Comparison of ENCODE assay signal across 27 mouse cellular contexts in the genomic region with DNA sequence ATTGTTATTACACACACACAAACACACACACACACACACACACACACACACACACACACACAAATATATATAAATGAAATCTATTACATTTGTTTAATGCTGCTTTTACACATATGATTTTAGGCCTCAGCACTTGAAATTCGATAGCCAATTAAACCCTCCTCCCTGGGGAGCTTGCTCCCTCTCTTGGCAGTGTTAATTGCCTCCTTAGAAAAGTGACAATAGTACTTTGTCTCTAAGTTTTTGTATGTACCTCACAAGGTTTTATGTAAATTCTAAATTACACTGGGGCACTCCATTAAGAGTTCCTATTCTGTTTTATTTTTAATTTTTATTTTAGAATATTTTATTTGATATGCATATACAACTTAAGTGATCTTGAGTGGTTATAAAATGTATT.
"Had no signal": no experiment of that assay in that cellular context is flagged by ENCODE, and none has a peak within 500 bp of the region (broad histone marks: within the 10 kb centered on the region; RNA-seq: fewer than 3 reads in every experiment).

No protein-coding gene starts in this region.

- H3K4me2 ChIP-seq: heart, embryonic 11.5 days; heart, embryonic 13.5 days; heart, embryonic 15.5 days; hindbrain, embryonic 13.5 days; hindbrain, embryonic 15.5 days; kidney, embryonic 15.5 days; limb, embryonic 13.5 days; limb, embryonic 15.5 days; liver, embryonic 13.5 days; liver, embryonic 15.5 days had no signal

- H3K9me3 ChIP-seq: heart, embryonic 13.5 days; heart, embryonic 15.5 days; hindbrain, embryonic 13.5 days; hindbrain, embryonic 15.5 days; kidney, embryonic 15.5 days; limb, embryonic 13.5 days; limb, embryonic 15.5 days; liver, embryonic 13.5 days; liver, embryonic 15.5 days had no signal

- H3K4me1 ChIP-seq: heart, embryonic 13.5 days; heart, embryonic 15.5 days; hindbrain, embryonic 13.5 days; hindbrain, embryonic 15.5 days; kidney, embryonic 15.5 days; limb, embryonic 13.5 days; limb, embryonic 15.5 days; liver, embryonic 13.5 days; liver, embryonic 15.5 days had no signal

- H3K27ac ChIP-seq: heart, adult 2 months; heart, embryonic 13.5 days; heart, embryonic 15.5 days; hindbrain, embryonic 13.5 days; hindbrain, embryonic 15.5 days; hindbrain, postnatal 0 days; kidney, embryonic 15.5 days; kidney, postnatal 0 days; limb, embryonic 13.5 days; limb, embryonic 15.5 days; liver, embryonic 13.5 days; liver, embryonic 15.5 days had no signal

- H3K9ac ChIP-seq: heart, embryonic 13.5 days; heart, embryonic 15.5 days; hindbrain, embryonic 13.5 days; hindbrain, embryonic 15.5 days; kidney, embryonic 15.5 days; limb, embryonic 13.5 days; limb, embryonic 15.5 days; liver, embryonic 13.5 days; liver, embryonic 15.5 days had no signal

- H3K4me3 ChIP-seq: heart, adult 2 months; heart, embryonic 13.5 days; heart, embryonic 15.5 days; hindbrain, embryonic 13.5 days; hindbrain, embryonic 15.5 days; kidney, embryonic 15.5 days; limb, embryonic 13.5 days; limb, embryonic 15.5 days; liver, embryonic 13.5 days; liver, embryonic 15.5 days had no signal

- ATAC-seq: hindbrain, postnatal 0 days; intestine, embryonic 16.5 days had no signal

- DNase-seq: gastrocnemius, postnatal 14 days; gastrocnemius, postnatal 36 days; heart, adult 11 months; heart, adult 2 months; heart, postnatal 14 days; heart, postnatal 36 days; kidney, adult 11 months; kidney, adult 2 months; kidney, adult 9 months; kidney, postnatal 14 days; kidney, postnatal 36 days; layer of hippocampus, adult 9-11 months; layer of hippocampus, postnatal 36 days; left cerebral cortex, postnatal 4 days; liver, embryonic 13.5 days had no signal

- H3K36me3 ChIP-seq: heart, embryonic 13.5 days; heart, embryonic 15.5 days; hindbrain, embryonic 13.5 days; hindbrain, embryonic 15.5 days; kidney, embryonic 15.5 days; limb, embryonic 13.5 days; limb, embryonic 15.5 days; liver, embryonic 13.5 days; liver, embryonic 15.5 days had no signal

- H3K27me3 ChIP-seq: heart, embryonic 13.5 days; heart, embryonic 15.5 days; hindbrain, embryonic 13.5 days; hindbrain, embryonic 15.5 days; kidney, embryonic 15.5 days; limb, embryonic 13.5 days; limb, embryonic 15.5 days; liver, embryonic 13.5 days; liver, embryonic 15.5 days had no signal
